Mouse (Mus musculus) erythroid progenitor cell, adult 5-6 weeks (primary cell): Measurements from ENCODE around the gene Krtap28-13. TPM values are rescaled to one million over a fixed set of nuclear protein-coding genes. Genes with fewer than 3 reads are reported as not detected.

Experiments used
- ATAC-seq: replicated peaks from 2 replicates; pipeline ENCODE4 v1.8.0; 2016; ENCODE audit warnings: moderate number of reproducible peaks, mild to moderate bottlenecking, moderate TSS enrichment, inconsistent platforms; ENCODE audit not compliant: poor library complexity, low FRiP score, severe bottlenecking
- total RNA-seq, 2 experiments: library from RNA; stranded (forward) in 1 of 2; stranded (reverse) in 1 of 2; fragments of 150-400 nt in 1 of 2; fragments of 186-747, 209-891 nt in 1 of 2; gene quantifications; 2 replicates each; pipeline versions ENCODE4 v1.2.3 to v1.2.4; 2015 to 2017; ENCODE audit warnings: low replicate concordance in 2 of 2

Gene Krtap28-13
- total RNA-seq, 2 experiments from 2014 or later = not detected

DNA sequence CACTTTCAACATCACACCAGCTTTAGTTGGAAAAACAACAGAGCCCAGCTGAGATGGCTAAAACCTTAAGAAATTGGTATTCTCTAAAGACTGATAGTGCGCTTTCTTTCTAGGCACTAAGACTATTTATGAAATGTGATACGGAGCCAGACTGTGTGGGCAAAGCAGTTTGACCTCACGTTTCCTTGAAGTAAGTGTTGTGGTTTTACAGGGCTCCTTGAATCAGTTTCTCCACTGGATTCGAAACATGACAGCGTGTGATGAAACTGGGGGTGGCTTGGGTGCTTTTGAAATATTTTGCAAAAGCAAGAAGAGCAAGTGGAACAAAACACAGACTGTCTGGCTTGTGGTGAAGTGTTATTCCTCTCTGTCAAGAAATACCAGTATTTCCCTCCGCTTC, 16.3 kb downstream of the Krtap28-13 start:
- ATAC-seq = no peak

DNA sequence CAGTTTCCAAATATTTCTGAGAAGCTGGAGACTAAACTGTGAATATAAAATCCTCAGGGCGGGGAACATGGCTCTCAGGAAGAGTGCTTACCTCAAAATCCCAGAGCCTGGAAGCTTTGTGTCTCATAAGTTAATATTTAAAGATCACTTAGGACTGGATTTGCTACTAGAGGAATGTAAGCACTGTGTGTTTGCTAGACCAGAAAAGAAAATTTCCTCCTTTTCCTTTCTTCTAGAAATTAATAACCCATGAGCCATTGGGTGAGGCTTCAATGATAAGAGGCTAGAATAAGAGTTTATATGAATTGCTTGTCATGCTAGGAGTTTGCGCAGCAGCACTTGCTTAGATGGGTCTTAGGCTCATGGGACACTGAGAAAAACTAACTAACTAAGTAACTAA, 24.1 kb downstream of the Krtap28-13 start:
- no peak for ATAC-seq

DNA sequence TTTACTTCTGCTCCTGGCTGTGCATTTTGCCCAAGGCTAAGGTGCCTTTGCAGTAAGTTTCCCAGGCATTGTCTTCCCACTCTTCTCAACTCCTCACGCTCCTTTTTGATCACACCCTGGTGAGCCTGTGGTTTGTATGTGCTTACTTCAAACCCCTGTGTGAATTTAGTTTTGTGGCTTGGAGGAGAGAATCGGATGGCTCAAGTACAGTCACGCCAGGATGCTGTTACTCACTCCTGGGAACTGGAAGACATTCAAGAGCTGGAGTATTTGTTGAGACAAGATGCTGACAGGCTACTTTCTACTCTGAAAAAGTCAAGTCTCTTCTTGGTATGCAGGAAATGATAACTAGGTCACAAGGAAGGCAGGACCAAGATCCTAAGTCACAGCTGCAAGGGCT, 30.5 kb downstream of the Krtap28-13 start:
- ATAC-seq = no peak

- ATAC-seq = no peak
Observed at GRCm38 (mm10) chr1:83096935-83097334, 36.2 kb downstream of the Krtap28-13 start.

GRCm38 (mm10) chr1:83099160-83099559, 38.4 kb downstream of the Krtap28-13 start:
- ATAC-seq = no peak

DNA sequence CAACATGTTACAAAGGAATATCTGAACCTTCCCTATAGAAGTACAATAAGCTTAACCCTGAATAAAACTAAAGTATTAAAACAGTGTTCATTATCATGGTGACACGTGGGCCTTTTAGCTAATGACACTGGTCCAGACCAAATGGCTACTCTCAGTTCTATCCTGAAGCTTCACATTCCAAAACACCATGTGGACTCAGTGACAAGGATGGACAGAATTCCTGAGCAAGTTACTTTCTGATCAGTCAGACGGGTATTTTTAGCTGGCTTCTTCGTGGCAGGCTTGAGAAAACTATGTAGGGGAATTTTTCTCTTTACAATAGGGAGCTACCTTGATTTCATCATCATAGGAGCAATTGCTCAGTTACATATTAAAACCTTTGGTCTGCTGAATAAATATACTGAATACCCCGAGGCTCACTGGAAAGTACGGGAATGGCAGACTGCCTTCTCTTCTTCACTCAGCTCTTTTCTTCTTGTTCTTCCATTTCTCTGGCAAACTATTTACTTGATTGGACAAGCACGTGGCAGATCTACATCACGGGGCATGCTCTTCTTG, 38.9 kb downstream of the Krtap28-13 start:
- no peak for ATAC-seq

DNA sequence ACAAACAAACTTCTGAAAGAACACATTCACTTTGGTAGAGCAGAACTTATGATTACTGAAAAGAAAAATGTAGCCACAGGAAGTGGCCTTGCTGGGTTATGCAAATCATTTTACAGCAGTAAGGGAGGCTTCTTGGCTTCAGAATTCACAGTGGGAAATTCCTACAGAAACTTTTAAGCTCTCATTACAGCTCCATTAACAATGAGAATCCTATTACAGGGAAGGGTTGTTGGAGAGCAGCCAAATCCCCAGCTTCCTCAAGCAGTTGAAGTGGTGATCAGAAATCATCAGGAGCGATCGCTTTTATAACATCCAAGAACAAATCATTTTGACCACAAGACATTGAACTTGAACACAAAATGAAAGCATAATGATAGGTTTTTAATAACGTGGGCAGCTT, 41.2 kb downstream of the Krtap28-13 start:
- no peak for ATAC-seq

GRCm38 (mm10) chr1:83105464-83105863, 44.7 kb downstream of the Krtap28-13 start:
- ATAC-seq = no peak

DNA sequence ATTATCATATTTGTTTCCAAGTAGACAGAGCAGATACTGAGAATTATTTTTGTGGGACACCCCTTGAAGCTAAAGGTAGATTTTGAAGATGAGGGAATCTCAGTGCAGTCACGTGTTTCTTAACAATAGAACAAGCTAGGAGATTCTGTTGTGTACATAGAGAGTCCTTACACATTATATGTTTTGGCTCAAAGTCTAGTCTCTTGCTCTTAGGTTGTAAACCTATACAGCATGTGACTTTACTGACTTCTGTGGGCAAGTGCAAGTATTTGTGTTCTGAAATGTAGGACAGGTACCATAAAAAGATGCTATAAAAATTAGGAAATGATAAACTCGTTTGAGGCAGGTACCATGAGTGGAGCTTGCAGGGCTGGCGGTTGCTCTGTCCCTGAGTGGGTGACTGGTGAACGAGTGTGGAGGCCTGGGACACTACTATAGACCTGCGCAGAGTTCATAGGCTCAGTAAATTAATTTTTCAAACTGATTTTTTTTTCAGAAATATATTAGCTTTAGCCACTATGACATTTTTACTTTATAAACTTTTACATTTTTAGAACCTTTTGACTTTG, 46.8 kb downstream of the Krtap28-13 start:
- ATAC-seq = no peak

DNA sequence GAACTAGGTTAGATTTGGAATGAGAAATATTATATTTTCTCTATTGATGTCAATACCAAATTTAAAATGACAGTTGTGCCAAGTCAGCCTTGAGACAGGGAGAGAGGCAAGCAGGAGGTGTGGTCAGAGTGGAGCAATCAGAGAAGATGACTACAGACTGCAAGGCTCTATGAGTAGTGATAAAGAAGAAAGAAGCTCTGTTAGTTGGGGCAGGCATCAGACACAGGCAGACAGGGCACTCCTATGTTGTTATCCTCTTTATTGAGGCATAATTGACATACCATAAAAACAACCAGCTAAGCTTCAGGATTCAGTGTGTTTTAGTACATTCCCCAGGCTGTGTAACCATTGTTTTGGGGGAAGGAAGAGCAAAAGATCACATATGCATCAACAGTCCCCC, 50.3 kb downstream of the Krtap28-13 start:
- no peak for ATAC-seq

Other genes starting within 250 kb of the Krtap28-13 start
- 24.9 and 33.5 TPM in 2 replicates for gene Agfg1, start 221.4 kb upstream of the Krtap28-13 start, total RNA-seq (2015; ENCODE audit: low replicate concordance)
- 24.1 and 25.6 TPM in 2 replicates for gene Agfg1, start 221.4 kb upstream of the Krtap28-13 start, total RNA-seq (2017; ENCODE audit: low replicate concordance)
- 5.8 TPM in 1 of 2 replicates, not detected in the other for gene A030005L19Rik, start 147.6 kb upstream of the Krtap28-13 start, total RNA-seq (2015; ENCODE audit: low replicate concordance)
- 1.7 TPM in 1 of 2 replicates, not detected in the other for gene A030005L19Rik, start 147.6 kb upstream of the Krtap28-13 start, total RNA-seq (2017; ENCODE audit: low replicate concordance)
- not detected in 2 replicates for gene A030014E15Rik, start 136.0 kb upstream of the Krtap28-13 start, total RNA-seq (2015; ENCODE audit: low replicate concordance)
- not detected in 2 replicates for gene A030014E15Rik, start 136.0 kb upstream of the Krtap28-13 start, total RNA-seq (2017; ENCODE audit: low replicate concordance)
- not detected in 2 replicates for gene Gm6217, start 129.5 kb upstream of the Krtap28-13 start, total RNA-seq (2015; ENCODE audit: low replicate concordance)
- not detected in 2 replicates for gene Gm6217, start 129.5 kb upstream of the Krtap28-13 start, total RNA-seq (2017; ENCODE audit: low replicate concordance)
- not detected in 2 replicates for gene A030003K21Rik, start 117.5 kb upstream of the Krtap28-13 start, total RNA-seq (2015; ENCODE audit: low replicate concordance)
- gene A030003K21Rik, start 117.5 kb upstream of the Krtap28-13 start, total RNA-seq (2017; ENCODE audit: low replicate concordance) = not detected in 2 replicates
- not detected in 2 replicates for gene Gm7544, start 104.9 kb upstream of the Krtap28-13 start, total RNA-seq (2015; ENCODE audit: low replicate concordance)
- not detected in 2 replicates for gene Gm7544, start 104.9 kb upstream of the Krtap28-13 start, total RNA-seq (2017; ENCODE audit: low replicate concordance)
- gene Gm47955, start 100.6 kb upstream of the Krtap28-13 start, total RNA-seq (2015; ENCODE audit: low replicate concordance) = not detected in 2 replicates
- gene Gm47955, start 100.6 kb upstream of the Krtap28-13 start, total RNA-seq (2017; ENCODE audit: low replicate concordance) = not detected in 2 replicates
- gene Gm47959, start 60.4 kb upstream of the Krtap28-13 start, total RNA-seq (2015; ENCODE audit: low replicate concordance) = not detected in 2 replicates
- gene Gm47959, start 60.4 kb upstream of the Krtap28-13 start, total RNA-seq (2017; ENCODE audit: low replicate concordance) = not detected in 2 replicates
- gene Slc19a3, start 22.5 kb upstream of the Krtap28-13 start, total RNA-seq (2015; ENCODE audit: low replicate concordance) = not detected in 2 replicates
- not detected in 2 replicates for gene Slc19a3, start 22.5 kb upstream of the Krtap28-13 start, total RNA-seq (2017; ENCODE audit: low replicate concordance)
- gene Krtap28-10, start 18.4 kb upstream of the Krtap28-13 start, total RNA-seq (2015; ENCODE audit: low replicate concordance) = not detected in 2 replicates
- gene Krtap28-10, start 18.4 kb upstream of the Krtap28-13 start, total RNA-seq (2017; ENCODE audit: low replicate concordance) = not detected in 2 replicates
- not detected in 2 replicates for gene Gm47969, start 16.0 kb upstream of the Krtap28-13 start, total RNA-seq (2015; ENCODE audit: low replicate concordance)
- not detected in 2 replicates for gene Gm47969, start 16.0 kb upstream of the Krtap28-13 start, total RNA-seq (2017; ENCODE audit: low replicate concordance)
- gene A030005K14Rik, start 1.6 kb upstream of the Krtap28-13 start, total RNA-seq (2015; ENCODE audit: low replicate concordance) = not detected in 2 replicates
- not detected in 2 replicates for gene A030005K14Rik, start 1.6 kb upstream of the Krtap28-13 start, total RNA-seq (2017; ENCODE audit: low replicate concordance)
- gene Ccl20, start 55.8 kb downstream of the Krtap28-13 start, total RNA-seq (2015; ENCODE audit: low replicate concordance) = not detected in 2 replicates
- gene Ccl20, start 55.8 kb downstream of the Krtap28-13 start, total RNA-seq (2017; ENCODE audit: low replicate concordance) = not detected in 2 replicates
- gene Daw1, start 98.8 kb downstream of the Krtap28-13 start, total RNA-seq (2015; ENCODE audit: low replicate concordance) = not detected in 2 replicates
- not detected in 2 replicates for gene Daw1, start 98.8 kb downstream of the Krtap28-13 start, total RNA-seq (2017; ENCODE audit: low replicate concordance)